Comparison of ENCODE assay signal across 32 mouse cellular contexts in genomic region chr11:53285885-53286284, GRCm38 (mm10).
"Had no signal": no experiment of that assay in that cellular context is flagged by ENCODE, and none has a peak within 500 bp of the region (broad histone marks: within the 10 kb centered on the region; RNA-seq: fewer than 3 reads in every experiment).

No protein-coding gene starts in this region.

- H3K9me3 ChIP-seq: limb, embryonic 10.5 days; limb, embryonic 12.5 days; limb, embryonic 13.5 days; limb, embryonic 15.5 days; liver, embryonic 12.5 days; liver, embryonic 13.5 days; liver, embryonic 15.5 days; lung, embryonic 15.5 days; megakaryocyte, embryonic 14.5 days; midbrain, embryonic 10.5 days; midbrain, embryonic 12.5 days; midbrain, embryonic 13.5 days; midbrain, embryonic 15.5 days; neural tube, embryonic 12.5 days had no signal

- DNase-seq: left cerebral cortex, postnatal 4 days; liver; liver, embryonic 13.5 days; liver, postnatal 0 days; lung, adult 18-20 months; lung, adult 2 months; lung, embryonic 14.5 days; lung, postnatal 10 days; lung, postnatal 14 days; lung, postnatal 36 days; lung, postnatal 4 days; midbrain, embryonic 14.5 days had no signal

- H3K9ac ChIP-seq: limb, embryonic 12.5 days; limb, embryonic 13.5 days; limb, embryonic 15.5 days; liver, embryonic 12.5 days; liver, embryonic 13.5 days; liver, embryonic 14.5 days; liver, embryonic 15.5 days; liver, postnatal 0 days; lung, embryonic 14.5 days; lung, embryonic 15.5 days; midbrain, embryonic 12.5 days; midbrain, embryonic 13.5 days; midbrain, embryonic 15.5 days; neural tube, embryonic 12.5 days had no signal

- H3K27ac ChIP-seq: limb, embryonic 10.5 days; limb, embryonic 12.5 days; limb, embryonic 13.5 days; limb, embryonic 15.5 days; liver, embryonic 12.5 days; liver, embryonic 13.5 days; liver, embryonic 14.5 days; liver, embryonic 15.5 days; lung, embryonic 15.5 days; macrophage; midbrain, embryonic 10.5 days; midbrain, embryonic 12.5 days; midbrain, embryonic 13.5 days; midbrain, embryonic 15.5 days; neural tube, embryonic 12.5 days had no signal

- H3K4me1 ChIP-seq: limb, embryonic 10.5 days; limb, embryonic 12.5 days; limb, embryonic 13.5 days; limb, embryonic 15.5 days; liver, embryonic 12.5 days; liver, embryonic 13.5 days; liver, embryonic 15.5 days; lung, embryonic 15.5 days; midbrain, embryonic 10.5 days; midbrain, embryonic 12.5 days; midbrain, embryonic 13.5 days; midbrain, embryonic 15.5 days; neural tube, embryonic 12.5 days had no signal

- ATAC-seq: liver, embryonic 12.5 days; liver, postnatal 0 days; lung, postnatal 0 days; midbrain, embryonic 13.5 days; midbrain, embryonic 15.5 days; midbrain, embryonic 16.5 days had no signal

- H3K4me3 ChIP-seq: limb, embryonic 10.5 days; limb, embryonic 12.5 days; limb, embryonic 13.5 days; limb, embryonic 15.5 days; liver, embryonic 12.5 days; liver, embryonic 13.5 days; liver, embryonic 15.5 days; lung, embryonic 15.5 days; megakaryocyte, embryonic 14.5 days; midbrain, embryonic 10.5 days; midbrain, embryonic 12.5 days; midbrain, embryonic 13.5 days; midbrain, embryonic 15.5 days; myocyte; neural tube, embryonic 12.5 days had no signal

- H3K4me2 ChIP-seq: limb, embryonic 12.5 days; limb, embryonic 13.5 days; limb, embryonic 15.5 days; liver, embryonic 11.5 days; liver, embryonic 12.5 days; liver, embryonic 13.5 days; liver, embryonic 15.5 days; lung, embryonic 14.5 days; lung, embryonic 15.5 days; midbrain, embryonic 11.5 days; midbrain, embryonic 12.5 days; midbrain, embryonic 13.5 days; midbrain, embryonic 15.5 days; neural tube, embryonic 12.5 days had no signal

- H3K27me3 ChIP-seq: limb, embryonic 12.5 days; limb, embryonic 13.5 days; limb, embryonic 15.5 days; liver, embryonic 12.5 days; liver, embryonic 13.5 days; liver, embryonic 15.5 days; lung, embryonic 15.5 days; megakaryocyte, embryonic 14.5 days; midbrain, embryonic 12.5 days; midbrain, embryonic 13.5 days; midbrain, embryonic 15.5 days; neural tube, embryonic 12.5 days had no signal
